Mouse (Mus musculus): ENCODE measurements at regions not wholly inside any gene's neighbourhood (a gene's known extent, or its start where the extent isn't known, plus 50 kb on each side); places are given as distances from the start of the nearest gene placed in this dataset.
"Not testable (repeated sequence)": the region's sequence is repeated elsewhere in the genome, so short reads cannot be mapped to it uniquely, and the experiment has no call there.

DNA sequence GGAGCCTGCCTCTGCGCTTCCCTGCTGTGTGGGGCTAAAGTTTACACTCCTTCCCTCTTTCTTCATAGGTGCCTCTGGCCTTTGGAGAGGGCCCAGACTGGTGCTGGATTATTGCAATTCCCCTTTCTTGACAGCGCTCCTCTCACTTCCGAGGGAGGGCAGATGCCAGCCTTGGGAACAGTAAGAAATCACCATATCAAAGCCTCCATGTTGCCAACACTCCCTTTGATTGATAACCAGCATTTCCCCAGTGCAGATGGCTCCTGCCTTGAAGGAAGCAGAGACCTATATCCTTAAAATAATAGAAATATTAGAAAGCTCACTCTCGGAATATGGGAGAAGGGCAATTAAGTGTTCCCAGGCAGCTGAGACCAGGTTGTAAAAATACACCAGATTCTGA is 63.1 kb upstream of the Cep295 start:
- DNase-seq = no peak

DNA sequence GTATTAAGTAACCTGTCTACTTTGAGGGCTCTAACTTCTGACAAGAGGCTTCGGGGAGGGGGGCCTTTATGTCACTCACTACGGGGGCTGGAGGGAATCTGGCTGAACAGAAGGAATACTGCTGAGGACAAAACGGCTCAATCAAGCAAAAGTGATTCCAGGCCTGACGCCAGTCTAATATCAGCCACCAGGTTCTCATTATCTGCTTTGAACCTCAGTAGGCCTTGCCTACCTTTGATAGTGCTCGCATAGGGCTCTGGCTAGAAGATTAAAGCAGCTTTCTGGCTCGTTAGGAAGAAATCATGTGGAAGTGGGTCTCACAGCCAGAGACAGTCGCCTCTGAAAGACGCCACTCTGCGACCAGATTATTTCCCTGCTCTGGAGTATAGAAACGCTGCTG is 64.3 kb upstream of the Cep295 start:
- DNase-seq = no peak

DNA sequence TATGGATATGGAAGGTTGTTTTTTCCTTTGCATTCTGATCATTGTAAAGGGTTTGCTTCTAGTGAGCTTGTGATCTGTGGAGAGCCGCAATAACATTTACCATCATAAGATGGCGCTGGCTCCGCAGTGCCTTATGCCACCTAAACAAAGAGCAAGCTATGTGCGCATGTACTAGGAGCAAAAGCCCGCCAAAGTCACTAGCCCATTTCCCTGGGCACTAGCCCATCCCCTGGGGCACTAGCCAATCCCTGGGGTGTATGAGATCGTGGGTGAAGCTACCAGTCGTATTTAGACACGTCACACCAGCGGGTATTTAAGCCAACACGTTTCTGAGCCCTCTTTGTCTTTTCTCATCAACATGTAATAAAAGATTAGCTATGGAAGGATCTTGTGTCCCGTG is 59.0 kb upstream of the Smco4 start:
- DNase-seq = not testable (repeated sequence)

DNA sequence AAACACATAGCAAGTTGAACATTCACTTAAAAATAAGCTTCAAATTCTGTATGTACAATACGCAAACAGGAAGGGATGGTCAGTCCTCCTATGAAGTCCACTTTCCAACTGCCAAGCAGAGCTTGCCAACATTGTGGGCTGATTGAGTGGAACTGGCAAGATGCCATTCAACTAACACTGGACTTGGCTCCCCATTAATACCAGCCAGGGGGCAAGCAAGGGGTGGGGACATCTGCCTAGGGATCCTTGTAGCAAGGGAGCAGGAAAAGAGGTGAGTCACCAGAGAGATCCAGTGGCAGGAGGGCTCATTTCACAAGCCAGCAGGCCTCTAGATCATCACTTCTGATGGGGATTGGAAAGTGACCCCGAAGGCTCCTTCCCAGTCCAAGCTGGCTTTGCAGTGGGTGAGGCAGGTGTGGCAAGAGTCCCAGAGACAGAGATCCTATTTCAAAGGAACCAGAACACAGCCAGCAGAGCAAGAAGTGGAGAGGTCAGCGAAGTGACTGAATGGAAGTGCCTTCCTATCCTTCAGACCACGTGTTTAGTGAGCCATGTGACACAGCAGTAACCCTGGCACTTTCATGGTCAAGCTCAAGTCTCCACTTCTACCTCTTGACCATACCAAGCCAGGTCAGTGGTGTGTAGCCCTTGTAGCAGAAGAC is 53.8 kb upstream of the Smco4 start:
- DNase-seq = peak; percentile 27

DNA sequence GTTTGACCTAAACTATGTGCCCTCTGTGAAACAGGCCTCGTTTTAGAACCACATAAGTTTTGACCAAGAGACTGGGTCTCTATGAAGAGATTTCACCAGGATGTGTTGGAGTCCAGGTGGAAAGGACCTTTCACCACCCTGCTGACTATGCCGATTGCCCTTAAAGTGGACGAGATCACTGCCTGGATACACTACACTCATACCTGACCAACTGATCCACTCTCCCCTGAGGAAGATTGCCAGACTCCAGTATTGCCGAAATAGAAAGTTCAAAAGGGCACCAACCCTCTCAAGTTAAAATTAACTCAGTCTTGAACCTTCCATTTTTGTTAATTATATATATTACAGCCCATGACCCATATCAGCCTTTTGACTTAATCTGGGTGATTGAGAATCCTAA is 51.1 kb upstream of the Smco4 start:
- DNase-seq = no peak
